Mouse (Mus musculus): ENCODE results near the gene Hnrnpl.

GRCm38 (mm10) chr7:28791706-28792105 lies 16.6 kb upstream of the Hnrnpl start:
- TF ChIP-seq NELFE (IDR thresholded peaks at IDR 0.05; ENCODE audit: low read depth, low read length) (no peak), CHD1 (IDR thresholded peaks at IDR 0.05; ENCODE audit: low read depth, low read length) (no peak), CTCF (conservative IDR thresholded peaks at IDR 0.05 in 1 of 2, IDR thresholded peaks at IDR 0.05 in 1 of 2; ENCODE audit: low read depth in 2 of 2, low read length in 2 of 2) (no peak), EP300 (IDR thresholded peaks at IDR 0.05; ENCODE audit: low read length) (no peak), POLR2A (IDR thresholded peaks at IDR 0.05; ENCODE audit: low read depth, low read length) (no peak), USF2 (conservative IDR thresholded peaks at IDR 0.05; ENCODE audit: low read depth, low read length) (no peak)

Measured in CH12.LX (cell line).